Comparison of ENCODE assay signal across 11 mouse cellular contexts in the genomic region with DNA sequence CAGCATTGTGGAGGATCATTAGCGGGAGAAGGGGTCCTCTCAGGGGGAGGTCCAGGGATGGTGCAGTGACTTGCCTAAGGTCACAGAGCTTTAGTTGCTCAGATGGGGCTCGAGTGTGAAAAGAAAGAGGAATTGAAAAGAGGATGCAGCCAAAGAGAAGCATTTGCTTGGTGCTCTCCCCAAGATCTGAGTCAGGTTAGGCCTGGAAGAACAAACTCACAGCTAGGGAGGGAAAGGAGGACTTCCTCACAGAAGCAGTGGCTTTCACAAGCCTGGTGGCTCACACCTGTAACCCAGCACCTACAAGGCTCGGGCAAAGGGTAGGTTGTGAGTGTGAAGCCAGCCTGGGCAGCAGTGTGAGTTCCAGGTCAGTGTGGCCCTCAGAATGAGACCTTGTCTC. TPM values are rescaled to one million over a fixed set of nuclear protein-coding genes. Genes with fewer than 3 reads are reported as not detected.
DNase-seq lines count a peak whose midpoint lies in the region; ATAC-seq lines count a peak whose summit lies in the region.
"Had no signal": no experiment of that assay in that cellular context is flagged by ENCODE, and none has a peak within 500 bp of the region (broad histone marks: within the 10 kb centered on the region; RNA-seq: fewer than 3 reads in every experiment).

No protein-coding gene starts in this region.

- H3K4me3 ChIP-seq in liver, embryonic 16.5 days (ENCODE audit: low read depth, low read length), result no peak overlapping the region
- H3K4me3 ChIP-seq: embryonic facial prominence, embryonic 12.5 days; forebrain, embryonic 13.5 days; intestine, embryonic 15.5 days had no signal

- peaks cover 4% of the 10 kb centered on the region for H3K4me1 ChIP-seq in liver, embryonic 16.5 days (ENCODE audit: control insufficient read depth, low read depth, low read length)
- H3K4me1 ChIP-seq: embryonic facial prominence, embryonic 12.5 days; forebrain, embryonic 13.5 days had no signal

- 42% methylated on average over 3 of the region's 3 CpGs for WGBS in liver, embryonic 16.5 days (ENCODE audit: insufficient replicate concordance)

- no peak for ATAC-seq in CD4-positive, CD25-positive, alpha-beta regulatory T cell, adult 4 months
- ATAC-seq in liver, embryonic 16.5 days (ENCODE audit: low read depth), result no peak
- no peak for ATAC-seq in megakaryocyte-erythroid progenitor cell, adult 5-6 weeks (replicated peaks; ENCODE audit: low FRiP score, low TSS enrichment, poor library complexity, severe bottlenecking)
- ATAC-seq: intestine, embryonic 15.5 days had no signal

- no peak overlapping the region for H3K4me2 ChIP-seq in liver, embryonic 16.5 days (ENCODE audit: low read depth, low read length)
- H3K4me2 ChIP-seq: embryonic facial prominence, embryonic 12.5 days; forebrain, embryonic 13.5 days; intestine, embryonic 15.5 days had no signal

- no peaks in the 10 kb centered on the region for H3K36me3 ChIP-seq in liver, embryonic 16.5 days (ENCODE audit: control insufficient read depth, insufficient read depth)
- H3K36me3 ChIP-seq: embryonic facial prominence, embryonic 12.5 days; intestine, embryonic 15.5 days had no signal

- H3K9ac ChIP-seq in liver, embryonic 16.5 days (ENCODE audit: low read depth, low read length), result no peak overlapping the region
- H3K9ac ChIP-seq: embryonic facial prominence, embryonic 12.5 days; forebrain, embryonic 13.5 days; intestine, embryonic 15.5 days had no signal

- H3K27me3 ChIP-seq in liver, embryonic 16.5 days (ENCODE audit: control insufficient read depth, insufficient read depth, low read depth, low read length), result no peaks in the 10 kb centered on the region
- H3K27me3 ChIP-seq: embryonic facial prominence, embryonic 12.5 days; forebrain, embryonic 13.5 days; intestine, embryonic 15.5 days had no signal

- peak; percentile 18 for DNase-seq in CD4-positive, CD25-positive, alpha-beta regulatory T cell, adult 2 months (ENCODE audit: low read depth, low spot score)
- DNase-seq in layer of hippocampus, adult 9-11 months, result peak; percentile 34
- DNase-seq in layer of hippocampus, postnatal 25 days (ENCODE audit: extremely low spot score in 1 of 2, low spot score in 1 of 2), result no peak
- DNase-seq in thymus, postnatal 14 days, result peak; percentile 42
- DNase-seq in cerebellum, postnatal 36 days, result no peak

- H3K27ac ChIP-seq in liver, embryonic 16.5 days (ENCODE audit: low read length), result peak overlapping the region; percentile 57
- H3K27ac ChIP-seq: embryonic facial prominence, embryonic 12.5 days; forebrain, embryonic 13.5 days; intestine, embryonic 15.5 days had no signal

- no peaks in the 10 kb centered on the region for H3K9me3 ChIP-seq in liver, embryonic 16.5 days (replicated peaks; ENCODE audit: control insufficient read depth, low read length)
- H3K9me3 ChIP-seq: embryonic facial prominence, embryonic 12.5 days; forebrain, embryonic 13.5 days; intestine, embryonic 15.5 days had no signal

RNA-seq across cellular contexts. Expression of a gene that starts 0.6 kb away (rescaled TPM):
- 10 to 100 TPM; 38.9 to 44.1 TPM for polyA plus RNA-seq in CD4-positive, CD25-positive, alpha-beta regulatory T cell, adult 4 months (2017; shearing (Covaris generic))
- total RNA-seq in layer of hippocampus, postnatal 25 days (2021), result 10 to 100 TPM; 33.0 to 41.8 TPM
- 4.9 and 5.9 TPM in 2 replicates for polyA plus RNA-seq in liver, embryonic 16.5 days (2015; fragmentation: Nextera tagmentation; extraction: Ambion mirVana)
- total RNA-seq in megakaryocyte-erythroid progenitor cell, adult 5-6 weeks (2014; fragmentation: Nextera tagmentation), result 16.2 and 19.1 TPM in 2 replicates
- 20.2 and 22.6 TPM in 2 replicates for total RNA-seq in megakaryocyte-erythroid progenitor cell, adult 5-6 weeks (2017)

Comparison
In these comparisons a context has a peak if more than half of its experiments do, and no peak if none do; other contexts are left out.
1. DNase-seq: peak in CD4-positive, CD25-positive, alpha-beta regulatory T cell, adult 2 months (single experiment), layer of hippocampus, adult 9-11 months (single experiment) and thymus, postnatal 14 days (single experiment); none in layer of hippocampus, postnatal 25 days (0 of 2) and cerebellum, postnatal 36 days (0 of 2).